Mouse (Mus musculus) G1E (cell line): ENCODE results near the gene Pex16.

Experiments used
- CTCF ChIP-seq: IDR thresholded peaks from 2 replicates; pipeline ENCODE4 v1.5.1; 2012; ENCODE audit warnings: low read depth, low read length, inconsistent platforms, mixed read lengths
- GATA1 ChIP-seq: IDR thresholded peaks from 2 replicates; pipeline ENCODE4 v1.6.1; 2012; ENCODE audit warnings: borderline replicate concordance, low read length, inconsistent platforms, mixed read lengths
- GATA2 ChIP-seq: IDR thresholded peaks from 2 replicates; pipeline ENCODE4 v1.6.1; 2012; ENCODE audit warnings: low read depth, low read length, inconsistent platforms, borderline replicate concordance
- POLR2AphosphoS5 ChIP-seq: IDR thresholded peaks from 2 replicates; pipeline ENCODE4 v1.6.1; 2012; ENCODE audit warnings: low read depth, low read length, inconsistent platforms; ENCODE audit not compliant: insufficient replicate concordance
- TAL1 ChIP-seq: conservative IDR thresholded peaks from 2 replicates; pipeline ENCODE4 v1.6.1; 2012; ENCODE audit warnings: low read depth, low read length, inconsistent platforms, mixed read lengths

DNA sequence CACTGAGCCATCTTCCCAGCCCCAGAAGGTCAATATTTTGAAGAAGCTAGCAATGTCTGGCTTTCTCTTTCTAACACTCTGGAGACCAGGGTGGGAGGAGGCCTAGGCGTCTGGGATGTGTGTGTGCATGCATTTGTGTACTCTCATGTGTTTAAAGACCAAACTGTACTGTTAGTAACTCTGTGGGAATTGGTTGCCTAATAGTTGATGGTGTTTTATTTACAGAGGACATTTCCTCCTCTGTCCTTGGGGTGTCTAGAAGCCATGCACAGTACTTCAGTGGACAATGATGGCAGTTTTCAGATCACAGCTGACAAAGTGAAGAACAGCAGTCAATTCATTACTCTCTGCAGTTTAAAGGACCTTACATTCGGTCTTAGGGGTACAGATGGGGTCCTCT lies 27.3 kb upstream of the Pex16 start:
- TF ChIP-seq GATA2 = no peak
- no peak for TF ChIP-seq CTCF
- no peak for TF ChIP-seq GATA1
- TF ChIP-seq TAL1 = no peak
- TF ChIP-seq POLR2AphosphoS5 = no peak
